Mouse (Mus musculus) olfactory bulb, adult 2 months (tissue): ENCODE data around the gene Cblb.

Experiments used
- CTCF ChIP-seq: fragments of 200-500 bp; IDR thresholded peaks from 2 replicates; pipeline ENCODE4 v1.5.1; 2012; ENCODE audit warnings: low read depth, mild to moderate bottlenecking, low read length, moderate library complexity; ENCODE audit not compliant: insufficient read depth
- POLR2A ChIP-seq: fragments of 200-500 bp; IDR thresholded peaks from 2 replicates; pipeline ENCODE4 v1.6.1; 2012; ENCODE audit warnings: mild to moderate bottlenecking, low read depth, low read length, moderate library complexity; ENCODE audit not compliant: insufficient read depth

GRCm38 (mm10) chr16:52079475-52079823, 48.4 kb downstream of the Cblb start:
- TF ChIP-seq CTCF (no peak), POLR2A (no peak)
